Mouse (Mus musculus) activated CD4-positive, CD25-positive, alpha-beta regulatory T cell, adult 4 months (primary cell): ENCODE measurements around the gene Nipa1. TPM values are rescaled to one million over a fixed set of nuclear protein-coding genes. Genes with fewer than 3 reads are reported as not detected.

Experiments used
- ATAC-seq: one replicate; pipeline ENCODE4 v1.8.0; 2017
- polyA plus RNA-seq, 2 experiments: library from polyadenylated mRNA; unstranded; fragments of 100-300 nt; shearing (Covaris generic); gene quantifications; one replicate each; pipeline ENCODE4 v1.2.1; 2017

Gene Nipa1
- polyA plus RNA-seq, 2 experiments from 2014 or later, result 0.54 TPM; not detected in 1

- ATAC-seq, result no peak
Measured at GRCm38 (mm10) chr7:55935025-55935424, 84.7 kb downstream of the Nipa1 start.

DNA sequence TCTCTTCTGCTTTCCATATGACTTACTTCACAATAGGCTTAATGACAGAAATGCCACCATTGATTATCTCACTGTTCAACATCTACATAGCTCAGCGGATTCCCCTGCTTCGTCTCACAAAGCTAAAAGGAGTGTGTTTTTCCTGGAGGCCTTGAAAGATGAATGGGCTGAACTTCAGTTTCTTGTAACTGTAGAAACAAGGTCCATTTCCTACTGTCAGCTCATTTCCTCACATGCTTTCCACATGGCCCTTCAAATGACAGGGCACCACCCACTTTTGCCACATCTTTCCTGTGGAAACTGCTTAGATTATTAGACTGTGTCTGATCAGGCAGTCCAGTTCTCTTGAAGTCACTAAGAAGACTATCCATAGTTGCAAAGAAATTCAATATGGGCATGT is 91.1 kb downstream of the Nipa1 start:
- no peak for ATAC-seq

Other genes with a start within 250 kb of the Nipa1 start
- 10 to 100 TPM; 29.8 to 35.9 TPM for gene Tubgcp5, start 225.8 kb downstream of the Nipa1 start, polyA plus RNA-seq
- 10 to 100 TPM; 67.1 to 75.8 TPM for gene Cyfip1, start 178.2 kb downstream of the Nipa1 start, polyA plus RNA-seq
- gene Nipa2, start 57.5 kb downstream of the Nipa1 start, polyA plus RNA-seq, result 10 to 100 TPM; 21.6 to 21.8 TPM
- 10 to 100 TPM; 19.4 to 25.6 TPM for gene Herc2, start 30.2 kb upstream of the Nipa1 start, polyA plus RNA-seq
- not detected for gene Oca2, start 219.8 kb upstream of the Nipa1 start, polyA plus RNA-seq